Mouse (Mus musculus): Measurements from ENCODE around the gene C330021F23Rik.

- TF ChIP-seq CTCF (IDR thresholded peaks at IDR 0.05; ENCODE audit: insufficient read depth, low read length): no peak
- TF ChIP-seq POLR2A (IDR thresholded peaks at IDR 0.05; ENCODE audit: borderline replicate concordance, extremely low read depth, low read depth, low read length): peak; percentile 64; the same call in 1 of the 2 replicates
Observed at GRCm38 (mm10) chr8:3630647-3631477, 63.1 kb downstream of the C330021F23Rik start, which contains the start of gene Stxbp2.

All from lung, adult 2 months (tissue).